Mouse (Mus musculus): ENCODE measurements around the gene Snd1. TPM values are rescaled to one million over a fixed set of nuclear protein-coding genes. Genes with fewer than 3 reads are reported as not detected.

The Snd1 gene
- total and polyA plus RNA-seq, 3 experiments, result 83.7 to 377 (median 210) TPM

- Histone ChIP-seq H3K9ac (ENCODE audit: insufficient read depth, low read depth) (no peak overlapping the region), H3K4me2 (ENCODE audit: insufficient read depth, low read depth, poor library complexity, severe bottlenecking) (no peak overlapping the region), H3K9me3 (replicated peaks; ENCODE audit: low read length) (no peaks in the 10 kb centered on the region), H3K4me1 (ENCODE audit: control insufficient read depth in 1 of 2, insufficient read depth in 2 of 2) (no peaks in the 10 kb centered on the region), H3K27ac (ENCODE audit: insufficient read depth, low read depth) (no peak overlapping the region), H3K4me3 (replicated peaks in 1 of 3; ENCODE audit: low read depth in 2 of 3, low read length in 2 of 3, poor library complexity in 1 of 3) (no peak overlapping the region), H3K79me2 (replicated peaks; ENCODE audit: control insufficient read depth, extremely low read depth, insufficient read depth, poor library complexity, severe bottlenecking) (no peaks in the 10 kb centered on the region; the same call in none of the 2 replicates), H3K36me3 (replicated peaks in 1 of 2; ENCODE audit: control insufficient read depth in 1 of 2, insufficient read depth in 1 of 2, low read length in 1 of 2) (peaks cover 16 to 74% of the 10 kb centered on the region in 2 experiments), H3K27me3 (replicated peaks) (no peaks in the 10 kb centered on the region)
- DNase-seq (ENCODE audit: extremely low read depth), result no peak
- dilution Hi-C loops (cut with MboI; ENCODE audit: extremely low pct_ligation_motif_present, extremely low pct_unique_long_range_greater_than_20kb, low sequenced_read_pairs), result no loop called here
- TF ChIP-seq JUND (conservative IDR thresholded peaks at IDR 0.05; ENCODE audit: low read depth, low read length) (no peak), POLR2AphosphoS2 (IDR thresholded peaks at IDR 0.05; ENCODE audit: low read depth, low read length) (no peak), ELF1 (IDR thresholded peaks at IDR 0.05; ENCODE audit: low read depth, low read length) (no peak), ZMIZ1 (IDR thresholded peaks at IDR 0.05; ENCODE audit: low read depth, low read length) (no peak), CTCF (conservative IDR thresholded peaks at IDR 0.05 in 1 of 2, IDR thresholded peaks at IDR 0.05 in 1 of 2; ENCODE audit: low read depth in 2 of 2, low read length in 2 of 2) (no peak), CHD1 (IDR thresholded peaks at IDR 0.05; ENCODE audit: low read depth, low read length) (no peak), NRF1 (IDR thresholded peaks at IDR 0.05; ENCODE audit: low read depth, low read length) (no peak), USF1 (IDR thresholded peaks at IDR 0.05; ENCODE audit: low read depth, low read length) (no peak), MXI1 (IDR thresholded peaks at IDR 0.05; ENCODE audit: low read depth, low read length) (no peak), EP300 (IDR thresholded peaks at IDR 0.05; ENCODE audit: low read length) (no peak), RCOR1 (conservative IDR thresholded peaks at IDR 0.05; ENCODE audit: low read depth, low read length) (no peak), IRF4 (IDR thresholded peaks at IDR 0.05; ENCODE audit: low read depth, low read length) (no peak), TBP (conservative IDR thresholded peaks at IDR 0.05; ENCODE audit: low read depth, low read length) (no peak), JUN (IDR thresholded peaks at IDR 0.05; ENCODE audit: insufficient read depth, low read depth, low read length) (no peak), UBTF (IDR thresholded peaks at IDR 0.05; ENCODE audit: low read depth, low read length) (no peak), BHLHE40 (IDR thresholded peaks at IDR 0.05; ENCODE audit: low read depth, low read length) (no peak), POLR2A (IDR thresholded peaks at IDR 0.05; ENCODE audit: low read depth, low read length) (no peak), SIN3A (IDR thresholded peaks at IDR 0.05; ENCODE audit: low read length) (no peak), KAT2A (IDR thresholded peaks at IDR 0.05; ENCODE audit: insufficient replicate concordance, low read length) (no peak)
- in situ Hi-C loops (cut with MboI; ENCODE audit: low pct_ligation_motif_present, low pct_unique_long_range_greater_than_20kb, low sequenced_read_pairs), result no loop called here
These were observed 210.8 kb downstream of the Snd1 start for GRCm38 (mm10) chr6:28685745-28686144.

DNA sequence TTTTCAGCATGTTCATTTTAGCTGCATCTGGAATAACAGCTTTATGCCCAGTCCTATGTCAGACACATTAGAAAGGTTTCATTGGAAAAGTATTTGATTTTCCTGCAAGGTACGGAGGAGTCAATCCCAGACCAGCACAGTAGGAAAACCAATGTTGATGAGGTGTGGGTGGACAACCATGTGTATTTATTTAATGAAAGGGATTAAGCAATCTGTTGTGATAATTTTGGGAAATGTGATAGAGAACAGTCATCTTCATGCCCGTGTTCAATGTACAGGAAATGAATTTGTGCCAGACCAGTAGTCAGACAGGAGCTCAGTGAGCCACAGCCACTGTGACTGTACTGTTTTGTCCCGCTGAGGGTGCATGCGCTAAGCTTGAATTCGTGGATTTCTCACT is 212.8 kb downstream of the Snd1 start:
- no peaks in the 10 kb centered on the region for H3K4me1 ChIP-seq (ENCODE audit: control insufficient read depth in 1 of 2, insufficient read depth in 2 of 2)
- peaks cover 4% of the 10 kb centered on the region for H3K79me2 ChIP-seq (replicated peaks; ENCODE audit: control insufficient read depth, extremely low read depth, insufficient read depth, poor library complexity, severe bottlenecking)
- H3K4me2 ChIP-seq (ENCODE audit: insufficient read depth, low read depth, poor library complexity, severe bottlenecking), result no peak overlapping the region
- H3K9me3 ChIP-seq (replicated peaks; ENCODE audit: low read length), result no peaks in the 10 kb centered on the region
- H3K4me3 ChIP-seq (replicated peaks in 1 of 3; ENCODE audit: low read depth in 2 of 3, low read length in 2 of 3, poor library complexity in 1 of 3), result no peak overlapping the region
- in situ Hi-C loops (cut with MboI; ENCODE audit: low pct_ligation_motif_present, low pct_unique_long_range_greater_than_20kb, low sequenced_read_pairs), result no loop called here
- H3K27ac ChIP-seq (ENCODE audit: insufficient read depth, low read depth), result no peak overlapping the region
- DNase-seq (ENCODE audit: extremely low read depth), result no peak
- TF ChIP-seq CHD1 (IDR thresholded peaks at IDR 0.05; ENCODE audit: low read depth, low read length), result no peak
- TF ChIP-seq NRF1 (IDR thresholded peaks at IDR 0.05; ENCODE audit: low read depth, low read length), result no peak
- no peak for TF ChIP-seq JUN (IDR thresholded peaks at IDR 0.05; ENCODE audit: insufficient read depth, low read depth, low read length)
- no peak for TF ChIP-seq SMC3 (IDR thresholded peaks at IDR 0.05; ENCODE audit: low read depth, low read length)
- no peak for TF ChIP-seq MAX (IDR thresholded peaks at IDR 0.05; ENCODE audit: low read length)
- TF ChIP-seq SIN3A (IDR thresholded peaks at IDR 0.05; ENCODE audit: low read length), result no peak
- no peak for TF ChIP-seq ZC3H11A (IDR thresholded peaks at IDR 0.05; ENCODE audit: low read depth, low read length)
- no peak for TF ChIP-seq RAD21 (IDR thresholded peaks at IDR 0.05; ENCODE audit: low read depth, low read length)
- no peak for TF ChIP-seq TCF12 (IDR thresholded peaks at IDR 0.05; ENCODE audit: low read depth, low read length)
- TF ChIP-seq MEF2A (IDR thresholded peaks at IDR 0.05; ENCODE audit: borderline replicate concordance, low read depth, low read length), result no peak
- TF ChIP-seq POLR2AphosphoS2 (IDR thresholded peaks at IDR 0.05; ENCODE audit: low read depth, low read length), result no peak
- no peak for TF ChIP-seq KAT2A (IDR thresholded peaks at IDR 0.05; ENCODE audit: insufficient replicate concordance, low read length)
- no peak for TF ChIP-seq BHLHE40 (IDR thresholded peaks at IDR 0.05; ENCODE audit: low read depth, low read length)
- TF ChIP-seq MAFK (IDR thresholded peaks at IDR 0.05; ENCODE audit: insufficient replicate concordance, low read length), result no peak
- no peak for TF ChIP-seq NELFE (IDR thresholded peaks at IDR 0.05; ENCODE audit: low read depth, low read length)
- TF ChIP-seq UBTF (IDR thresholded peaks at IDR 0.05; ENCODE audit: low read depth, low read length), result no peak
- TF ChIP-seq ZKSCAN1 (IDR thresholded peaks at IDR 0.05; ENCODE audit: borderline replicate concordance, low read depth, low read length), result no peak
- TF ChIP-seq ZNF384 (IDR thresholded peaks at IDR 0.05; ENCODE audit: low read depth, low read length), result no peak
- no peak overlapping the region for H3K9ac ChIP-seq (ENCODE audit: insufficient read depth, low read depth)
- H3K27me3 ChIP-seq (replicated peaks), result no peaks in the 10 kb centered on the region
- dilution Hi-C loops (cut with MboI; ENCODE audit: extremely low pct_ligation_motif_present, extremely low pct_unique_long_range_greater_than_20kb, low sequenced_read_pairs), result no loop called here
- peaks cover 13 to 69% of the 10 kb centered on the region in 2 experiments for H3K36me3 ChIP-seq (replicated peaks in 1 of 2; ENCODE audit: control insufficient read depth in 1 of 2, insufficient read depth in 1 of 2, low read length in 1 of 2)
